Mouse (Mus musculus) lung, postnatal 14 days (tissue): Measurements from ENCODE around the gene Srrm4.
A peak's percentile ranks its signal among the peaks of the same experiment; 100 is the strongest.

Experiments
- DNase-seq: peaks from one replicate; pipeline ENCODE4 v3.0.0; 2021

The Srrm4 gene

GRCm38 (mm10) chr5:116486135-116486534 is 105.5 kb downstream of the Srrm4 start:
- DNase-seq = no peak

GRCm38 (mm10) chr5:116485069-116485468 is 106.5 kb downstream of the Srrm4 start:
- DNase-seq = peak; percentile 47

GRCm38 (mm10) chr5:116484236-116484635 is 107.4 kb downstream of the Srrm4 start:
- no peak for DNase-seq

DNA sequence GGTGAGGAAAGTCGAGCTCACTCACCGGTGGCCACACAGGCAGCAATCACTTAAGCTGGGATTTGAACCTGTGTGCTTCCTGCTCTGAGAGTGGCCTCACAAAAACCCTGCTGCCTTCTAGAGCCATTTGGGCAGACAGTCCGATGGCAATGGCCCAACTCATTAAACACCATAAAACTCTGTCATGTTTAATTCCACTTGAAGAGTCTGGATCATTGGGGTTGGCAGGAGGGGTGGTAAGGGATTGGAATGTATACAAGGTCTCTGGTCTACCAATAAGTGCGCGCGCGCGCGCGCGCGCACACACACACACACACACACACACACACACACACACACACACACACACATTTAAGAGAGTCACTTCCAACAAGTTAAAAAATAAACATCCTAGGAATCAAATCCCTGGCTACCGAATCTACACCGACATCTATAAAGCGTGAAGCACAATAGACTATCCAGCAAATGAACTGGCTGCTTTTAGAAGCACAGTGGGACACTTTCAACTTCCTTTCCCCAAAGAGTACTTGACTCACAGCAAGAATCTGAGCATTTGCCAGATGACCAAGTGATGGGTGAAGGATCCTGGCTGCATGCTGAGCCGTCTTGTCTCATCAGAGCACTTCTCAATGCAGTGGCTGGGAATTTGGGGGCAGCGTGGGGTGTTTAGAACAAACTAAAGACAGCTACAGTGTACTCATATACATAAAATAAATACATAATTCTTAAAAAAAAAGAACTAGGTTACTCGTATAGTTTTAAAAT is 112.8 kb downstream of the Srrm4 start:
- peak; percentile 41 for DNase-seq

- peak; percentile 55 for DNase-seq
These were observed 115.6 kb downstream of the Srrm4 start for GRCm38 (mm10) chr5:116476006-116476405.

GRCm38 (mm10) chr5:116461354-116462042 is 130.1 kb downstream of the Srrm4 start:
- no peak for DNase-seq

- no peak for DNase-seq
These were observed 131.6 kb downstream of the Srrm4 start for GRCm38 (mm10) chr5:116459970-116460369.

- no peak for DNase-seq
These were observed 133.8 kb downstream of the Srrm4 start for GRCm38 (mm10) chr5:116457791-116458190.

GRCm38 (mm10) chr5:116456796-116457515 is 134.7 kb downstream of the Srrm4 start:
- no peak for DNase-seq

- peak; percentile 78 for DNase-seq
These were observed 138.2 kb downstream of the Srrm4 start for GRCm38 (mm10) chr5:116453401-116453851.

DNA sequence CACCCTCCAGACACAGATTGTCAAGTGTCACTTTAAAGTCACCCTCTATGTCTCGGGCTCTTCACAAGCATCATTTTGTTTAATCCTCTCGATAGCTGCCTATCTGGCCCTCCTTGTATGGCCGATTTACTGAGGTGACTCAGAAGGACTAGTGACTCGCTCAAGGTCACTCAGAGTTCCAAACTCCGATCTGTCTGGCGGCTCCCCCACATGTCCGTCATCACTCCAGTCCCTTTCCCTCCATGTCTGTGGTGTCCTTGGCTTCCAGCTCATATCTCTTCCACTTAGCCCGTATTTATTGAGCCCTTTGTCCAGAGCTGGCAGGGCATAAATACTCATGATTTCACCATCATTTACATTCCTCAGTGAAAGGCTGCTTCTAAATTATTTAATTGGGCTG is 140.7 kb downstream of the Srrm4 start:
- no peak for DNase-seq

DNA sequence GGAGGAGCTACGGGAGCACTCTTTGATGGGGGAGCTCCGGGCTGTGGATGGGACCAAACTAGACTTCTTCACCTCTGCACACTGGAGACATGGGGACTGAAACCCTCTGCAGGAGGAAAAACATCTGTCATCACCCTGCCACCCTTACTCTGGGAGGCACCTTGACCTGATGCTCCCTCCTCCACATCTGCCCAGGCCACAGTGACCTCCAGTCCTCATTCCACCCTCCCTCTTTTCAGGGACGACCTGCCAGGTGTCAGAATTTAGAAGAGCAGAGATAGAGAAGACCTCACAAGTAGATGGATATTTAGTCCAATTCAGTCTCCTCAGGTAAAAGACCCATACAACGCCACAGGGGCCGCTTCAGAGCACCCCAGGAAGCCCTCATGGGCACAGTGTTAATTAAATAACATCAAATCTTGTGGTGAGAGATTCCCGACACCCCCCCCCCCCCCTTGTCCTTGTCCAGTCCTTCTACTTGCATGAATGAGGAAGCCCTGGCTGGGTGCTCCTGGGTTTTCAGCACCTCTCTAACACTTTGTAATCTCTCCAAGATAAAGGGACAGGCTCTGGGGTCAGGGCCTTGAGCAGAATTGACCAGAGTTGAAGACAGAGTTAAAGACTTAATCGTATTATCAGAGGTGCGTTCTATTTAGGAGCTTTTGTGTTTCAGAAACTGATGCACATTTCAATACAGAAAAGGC is 141.9 kb downstream of the Srrm4 start:
- no peak for DNase-seq

DNA sequence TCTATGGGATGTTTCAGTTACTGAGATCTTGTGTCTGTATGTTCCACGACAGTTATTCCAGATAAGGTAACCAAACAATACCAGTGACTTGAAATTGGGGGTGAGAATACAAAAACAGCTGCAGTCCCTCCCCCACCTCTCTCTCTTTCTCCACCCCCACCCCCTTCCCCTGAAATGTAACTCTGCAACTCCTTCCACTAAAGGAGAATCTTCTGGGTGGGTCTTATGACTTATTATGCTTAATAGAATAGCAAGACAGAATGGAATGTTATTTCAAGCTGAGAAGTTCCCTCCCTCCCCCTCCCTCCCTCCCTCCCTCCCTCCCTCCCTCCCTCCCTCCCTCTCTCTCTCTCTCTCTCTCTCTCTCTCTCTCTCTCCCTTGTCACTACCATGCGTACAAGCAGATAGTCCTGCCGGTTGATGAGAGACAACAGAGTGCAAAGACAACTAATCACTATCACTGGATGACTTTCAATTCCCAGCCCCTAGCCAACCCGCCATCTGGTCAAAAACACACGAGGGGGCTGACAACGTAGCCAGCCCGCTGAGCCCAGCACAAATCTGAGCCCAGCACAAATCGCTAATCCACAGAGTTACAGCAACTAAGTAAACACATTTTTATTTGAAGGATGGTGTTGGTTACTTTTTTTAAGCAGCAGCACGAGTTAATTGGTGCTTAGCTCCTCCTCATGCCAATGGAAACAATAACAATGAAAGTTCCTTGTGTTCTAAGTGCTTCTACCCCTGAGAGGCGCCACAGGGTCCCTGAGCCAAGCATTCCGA is 143.0 kb downstream of the Srrm4 start:
- peak; percentile 12 for DNase-seq

DNA sequence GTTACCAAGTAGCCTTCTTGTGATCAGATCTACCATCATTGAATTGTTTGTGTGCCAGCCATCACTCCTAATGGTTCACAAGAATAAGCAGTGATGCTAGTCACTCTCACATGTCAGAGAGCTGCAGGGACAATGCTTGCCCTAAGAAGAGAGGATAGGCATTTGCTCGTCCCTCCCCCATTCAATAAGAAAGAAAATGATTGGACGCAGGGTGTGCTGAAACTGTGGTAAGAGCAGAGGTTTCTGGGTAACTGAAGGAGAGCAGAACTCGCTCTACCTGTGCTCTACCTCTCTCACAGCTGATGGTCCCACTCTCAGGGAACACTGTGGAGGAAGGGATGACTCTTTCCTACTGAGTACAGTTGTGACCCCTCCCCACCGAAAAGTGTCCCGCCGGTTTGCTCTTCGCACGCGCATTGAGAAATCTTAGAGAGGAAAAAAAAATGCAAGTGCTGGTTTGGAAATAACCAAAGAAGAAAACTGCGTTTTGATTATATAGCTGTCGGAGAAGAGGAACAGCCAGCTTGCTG is 143.7 kb downstream of the Srrm4 start:
- no peak for DNase-seq

GRCm38 (mm10) chr5:116446552-116446951 is 145.1 kb downstream of the Srrm4 start:
- no peak for DNase-seq

- no peak for DNase-seq
These were observed 145.8 kb downstream of the Srrm4 start for GRCm38 (mm10) chr5:116445634-116446367.

DNA sequence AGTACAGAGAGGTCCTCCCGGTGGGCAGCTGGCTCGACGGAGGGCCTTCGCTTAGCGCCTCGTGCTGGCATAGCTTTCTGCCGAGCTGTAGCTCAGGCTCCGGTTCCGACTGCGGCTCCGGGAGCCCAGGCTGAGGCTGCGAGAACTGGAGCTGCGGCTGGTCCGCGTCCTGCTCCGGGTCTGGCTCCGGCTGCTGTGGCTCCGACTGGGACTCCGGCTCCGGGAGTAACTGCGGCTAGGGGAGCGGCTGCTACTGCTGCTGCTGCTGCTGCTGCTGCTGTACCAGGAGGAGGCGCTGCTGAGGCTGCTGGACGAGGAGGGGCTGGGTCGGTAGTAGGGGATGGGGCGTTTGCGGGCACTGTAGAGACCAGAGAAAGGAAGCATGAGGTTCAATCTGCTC is 147.1 kb downstream of the Srrm4 start:
- no peak for DNase-seq

DNA sequence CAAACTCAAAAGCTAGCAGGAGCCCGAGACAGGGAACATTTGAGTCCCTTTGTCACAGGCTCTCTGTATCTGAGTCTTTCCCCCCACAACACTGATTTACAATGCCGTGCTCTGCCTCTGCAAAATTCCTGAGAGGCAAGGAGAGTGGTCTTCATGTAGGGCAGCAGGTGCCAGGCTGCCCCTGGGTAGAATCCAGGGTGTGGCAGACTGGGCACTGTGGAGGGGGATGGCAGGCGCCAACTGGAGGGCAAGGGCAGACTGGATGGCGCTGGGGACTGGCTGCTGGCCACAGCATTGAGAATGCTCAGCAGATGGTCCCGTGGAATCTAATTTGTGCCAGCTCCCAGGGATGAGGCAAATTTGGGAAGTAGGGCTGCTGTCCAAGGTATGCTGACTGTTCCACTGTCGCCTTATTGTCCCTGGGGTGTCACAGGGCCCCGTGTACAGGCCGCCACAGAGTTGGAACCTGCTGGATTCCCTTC is 148.1 kb downstream of the Srrm4 start:
- no peak for DNase-seq

GRCm38 (mm10) chr5:116442697-116443458 is 148.7 kb downstream of the Srrm4 start:
- DNase-seq = no peak

DNA sequence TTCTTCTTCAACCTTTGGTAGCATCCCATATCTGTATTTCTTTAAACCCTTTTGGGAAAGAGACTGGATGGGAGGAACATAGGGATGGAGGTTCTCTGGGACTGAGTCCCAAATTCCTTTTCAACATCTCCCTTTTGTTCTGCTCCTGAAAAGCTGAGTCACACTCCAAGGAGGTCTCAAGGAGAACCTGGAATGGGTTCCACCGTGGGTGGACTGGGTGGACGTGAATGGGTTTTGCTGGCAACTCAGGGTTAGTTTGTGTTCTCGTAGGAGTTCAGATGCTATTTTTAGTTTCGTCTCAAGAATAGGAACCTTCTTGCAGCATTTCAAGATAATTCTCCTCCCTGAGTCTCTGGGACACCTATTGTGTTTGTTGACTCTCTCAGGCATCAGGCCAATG is 151.4 kb downstream of the Srrm4 start:
- DNase-seq = no peak
